Mouse (Mus musculus) layer of hippocampus, adult 9-11 months (tissue): ENCODE data around the gene Pax7.
A peak's percentile ranks its signal among the peaks of the same experiment; 100 is the strongest.

Experiments used
- DNase-seq: peaks from one replicate; pipeline ENCODE4 v3.0.0; 2022

Gene Pax7

DNA sequence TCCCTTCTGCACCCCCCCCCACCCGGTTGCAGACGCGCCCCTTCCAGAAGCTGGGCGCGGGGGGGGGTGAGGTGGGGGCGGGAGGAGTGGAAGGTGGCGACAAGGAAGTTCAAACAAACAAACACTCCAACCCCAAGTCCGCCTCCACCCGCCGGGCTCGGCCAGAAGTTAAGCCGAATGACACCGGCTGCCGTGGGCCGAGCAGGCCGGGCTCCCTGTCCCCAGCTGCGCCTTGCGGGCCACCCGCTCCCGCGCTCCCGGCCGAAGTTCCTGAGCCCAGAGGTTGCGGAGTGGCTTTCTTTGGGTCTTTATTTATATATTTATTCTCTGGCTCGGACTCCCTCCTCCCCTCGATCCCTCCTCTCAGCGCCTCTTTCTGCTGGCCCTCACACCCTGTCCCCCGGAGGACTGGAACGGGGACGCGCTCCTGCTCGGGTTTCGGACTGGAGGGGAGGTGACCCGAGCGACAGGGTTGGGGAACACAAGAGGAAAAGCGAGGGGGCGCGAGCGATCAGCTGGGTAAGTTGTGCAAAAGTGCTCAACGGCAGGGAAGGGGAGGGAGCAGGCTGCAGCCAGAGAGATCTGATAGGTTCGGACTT is at the start of gene Pax7:
Gene Pax7 (minus strand): TSS at position 493 of the 599 bp plus-strand sequence.
- DNase-seq = no peak

DNA sequence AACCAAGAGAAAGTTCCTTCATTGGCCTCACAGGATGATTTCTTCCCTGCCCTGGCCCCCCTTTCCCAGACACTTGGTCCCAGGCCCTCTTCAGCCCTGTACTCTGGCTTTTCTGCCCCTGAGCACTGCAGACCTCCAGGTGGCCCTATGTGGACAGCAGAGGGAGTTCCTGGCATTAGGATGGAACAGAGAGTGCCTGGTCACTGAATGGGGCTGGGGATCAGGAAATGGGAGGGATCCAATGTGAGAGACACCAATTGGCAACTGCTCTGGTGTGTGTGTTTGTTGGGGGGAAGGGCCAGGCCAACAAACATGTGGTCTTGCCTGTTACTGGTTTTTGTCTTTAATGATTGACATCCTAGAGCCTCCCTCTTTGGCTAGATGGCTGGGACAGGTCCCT is 48.5 kb upstream of the Pax7 start:
- no peak for DNase-seq

GRCm38 (mm10) chr4:139879324-139879723 is 46.0 kb upstream of the Pax7 start:
- no peak for DNase-seq

DNA sequence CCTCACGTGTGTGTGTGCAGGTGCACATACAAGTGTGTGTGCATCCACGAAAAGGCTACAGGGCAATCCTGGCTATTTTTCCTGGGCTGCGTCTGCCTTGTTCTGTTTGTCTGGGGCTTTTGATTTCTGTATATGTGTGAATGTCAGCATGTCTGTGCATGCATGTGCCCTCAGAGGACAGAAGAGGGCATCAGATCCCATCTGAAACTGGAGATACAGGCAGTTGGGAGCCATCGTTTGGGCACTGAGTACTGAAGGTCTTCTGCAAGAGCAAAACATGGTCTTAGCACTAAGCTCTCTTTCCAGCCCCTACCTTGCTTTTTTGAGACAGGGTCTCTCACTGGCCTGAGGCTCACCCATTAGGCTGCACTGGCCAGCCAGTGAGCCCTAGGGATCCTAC is 45.1 kb upstream of the Pax7 start:
- DNase-seq = no peak

- peak; percentile 28 for DNase-seq
Measured at GRCm38 (mm10) chr4:139877269-139877668, 43.9 kb upstream of the Pax7 start.

- DNase-seq = no peak
Measured at GRCm38 (mm10) chr4:139872595-139872994, 39.3 kb upstream of the Pax7 start.

GRCm38 (mm10) chr4:139871699-139872098 is 38.4 kb upstream of the Pax7 start:
- no peak for DNase-seq

DNA sequence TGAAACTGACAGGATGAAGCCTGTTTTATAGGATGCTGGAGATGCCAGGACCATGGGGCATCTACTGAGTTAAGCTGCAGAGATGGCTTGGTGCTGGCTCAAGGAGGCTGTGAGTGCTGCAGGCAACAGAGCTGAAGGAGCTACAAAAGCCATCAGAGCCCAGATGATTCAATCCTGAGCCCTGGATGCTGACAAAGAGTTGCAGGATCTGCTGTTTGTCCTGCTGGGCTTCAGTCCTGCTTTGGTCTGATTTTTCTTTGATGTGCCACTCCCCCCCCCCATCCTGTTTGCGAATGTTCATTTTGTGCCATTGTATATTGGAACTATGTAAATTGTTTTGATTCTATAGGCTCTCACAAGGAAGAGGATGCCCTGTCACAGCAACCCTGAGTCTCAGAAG is 29.9 kb upstream of the Pax7 start:
- no peak for DNase-seq

DNA sequence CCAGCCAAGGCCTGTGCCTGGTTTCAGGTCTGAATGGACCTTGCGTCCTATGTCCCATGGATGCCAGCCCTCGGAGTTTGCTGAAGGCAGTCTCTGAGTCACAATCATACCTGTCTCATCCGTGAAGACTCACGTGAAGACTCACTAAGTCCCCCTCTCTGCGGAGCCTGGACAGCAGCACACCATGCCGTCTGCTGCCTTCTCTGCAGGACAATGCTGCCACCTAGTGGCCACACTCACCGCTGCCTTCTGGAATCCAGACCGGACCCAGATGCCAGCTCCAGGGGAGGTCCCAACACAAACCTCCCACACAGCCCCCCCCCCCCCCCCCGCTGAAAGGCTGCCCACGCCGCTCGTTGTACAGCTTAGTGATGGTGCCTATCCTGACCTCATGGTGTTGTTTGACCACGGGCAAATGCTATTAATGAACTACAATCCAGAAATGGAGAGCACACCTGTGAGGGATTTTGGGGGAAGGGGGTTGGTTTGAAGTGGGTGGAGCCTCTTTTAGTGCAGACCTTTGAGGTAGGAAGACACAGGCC is 25.4 kb upstream of the Pax7 start:
- DNase-seq = peak; percentile 69

- DNase-seq = no peak
Measured at GRCm38 (mm10) chr4:139852219-139853035, 19.1 kb upstream of the Pax7 start.

DNA sequence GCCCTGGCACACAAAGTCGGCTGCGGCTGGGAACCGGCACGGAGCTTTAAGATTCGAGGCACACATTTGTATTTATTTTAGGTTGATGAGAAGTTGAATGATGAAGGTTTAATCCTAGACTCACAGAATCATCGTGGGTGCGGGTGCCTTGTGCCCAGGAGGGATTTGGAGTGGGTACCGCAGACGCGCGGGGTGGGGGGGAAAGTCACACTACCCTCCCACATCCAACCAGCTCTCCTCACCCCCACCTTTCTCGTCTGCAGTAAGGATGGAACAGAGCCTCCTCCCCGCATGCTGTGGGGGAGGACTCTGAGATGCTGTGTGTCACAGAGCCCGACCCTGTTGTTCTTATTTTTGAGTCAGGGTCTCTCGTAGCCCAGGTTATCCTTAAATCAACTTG is 18.1 kb upstream of the Pax7 start:
- no peak for DNase-seq

DNA sequence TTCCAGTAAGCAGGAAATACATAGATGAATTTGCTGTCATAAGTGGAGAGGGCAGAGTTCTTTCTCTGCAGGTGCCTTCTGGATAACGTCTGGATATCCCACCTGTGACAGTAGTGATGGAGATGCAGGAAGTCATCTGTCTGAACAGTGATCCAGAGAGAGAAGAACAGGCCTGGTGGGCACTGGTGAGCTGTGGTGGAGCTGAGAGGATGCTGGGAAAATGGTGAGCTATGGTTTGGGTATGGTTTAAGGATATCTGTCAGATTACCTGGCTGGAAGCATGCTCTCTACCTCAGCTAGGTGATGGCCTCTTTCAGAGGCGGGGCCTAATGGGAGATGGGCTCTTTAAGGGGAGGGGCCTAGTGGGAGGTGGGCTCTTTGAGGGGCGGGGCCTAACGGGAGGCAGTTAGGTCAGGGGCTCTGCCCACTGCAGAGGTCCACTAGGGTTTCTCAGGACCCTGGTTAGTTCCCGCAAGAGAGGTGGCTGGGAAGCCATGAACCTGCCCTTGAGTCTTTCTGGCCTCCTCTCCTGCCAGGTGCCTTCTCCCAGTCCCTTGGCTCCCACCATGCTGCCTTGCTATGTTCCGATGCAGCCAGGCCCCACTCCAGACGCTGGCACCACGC is 17.3 kb upstream of the Pax7 start:
- no peak for DNase-seq

GRCm38 (mm10) chr4:139843456-139843855 is 10.1 kb upstream of the Pax7 start:
- no peak for DNase-seq

DNA sequence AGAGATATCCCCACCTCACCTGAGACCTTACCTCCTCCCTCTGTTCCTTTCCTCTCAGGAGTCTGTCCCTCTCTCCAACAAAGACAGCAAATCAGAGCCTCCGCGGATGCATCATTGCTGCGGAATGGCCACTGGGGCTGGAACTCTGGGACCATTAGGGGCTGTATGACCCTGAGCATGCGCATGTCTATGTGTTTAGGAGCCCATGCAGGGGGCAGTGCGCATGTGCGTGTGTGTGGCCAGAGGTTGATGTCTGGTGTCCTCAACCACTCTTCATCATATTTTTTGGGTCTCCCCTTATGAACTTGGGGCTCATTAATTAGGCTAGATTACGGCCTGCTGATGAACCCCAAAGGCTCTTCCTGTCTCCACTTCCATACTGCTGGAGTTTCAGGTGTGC is 9.6 kb upstream of the Pax7 start:
- DNase-seq = no peak

DNA sequence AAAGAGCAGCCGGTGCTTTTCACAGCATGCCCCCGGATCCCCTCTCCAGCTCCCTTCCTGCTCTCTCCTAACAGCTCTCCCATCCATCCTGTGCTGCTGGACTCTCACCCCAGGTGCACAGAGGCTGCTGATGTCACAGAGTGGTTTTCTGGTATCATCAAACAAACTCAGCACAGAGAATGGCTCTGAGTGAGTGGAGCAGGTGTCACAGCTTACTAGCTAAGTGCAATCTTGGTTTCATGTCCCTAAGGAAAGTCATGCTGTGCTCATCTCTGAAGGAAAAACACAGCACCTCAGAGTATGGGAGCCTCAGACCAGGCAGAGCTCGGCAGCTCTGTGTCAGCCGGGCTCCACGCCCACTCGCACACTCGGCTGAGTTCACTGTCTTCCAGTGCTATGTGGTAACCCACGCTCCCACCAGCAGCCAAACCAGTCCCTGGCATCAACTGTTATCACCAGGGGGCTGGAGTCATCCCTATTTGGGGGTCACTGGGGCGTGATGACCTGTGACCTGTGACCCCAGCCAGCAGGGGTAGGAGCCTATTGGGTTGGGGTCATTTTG is 7.7 kb upstream of the Pax7 start:
- DNase-seq = no peak

DNA sequence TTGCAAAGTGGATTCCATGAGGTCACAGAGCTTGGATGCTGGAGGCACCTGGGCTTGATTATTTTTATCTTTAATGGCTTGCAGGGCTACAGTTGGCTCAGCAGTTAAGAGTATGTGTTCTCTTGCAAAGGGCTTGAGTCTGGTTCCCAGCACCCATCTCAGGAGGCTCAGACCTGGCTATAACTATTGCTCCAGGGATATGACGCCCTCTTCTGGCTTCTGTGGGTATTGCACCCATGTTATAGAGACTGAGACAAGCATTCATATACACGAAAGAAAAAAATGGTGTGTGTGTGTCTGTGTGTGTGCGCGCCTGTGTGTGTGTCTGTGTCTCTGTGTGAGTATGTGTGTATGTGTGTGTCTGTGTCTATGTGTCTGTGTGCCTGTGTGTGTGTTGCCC is 7.1 kb upstream of the Pax7 start:
- no peak for DNase-seq

- DNase-seq = no peak
Measured at GRCm38 (mm10) chr4:139836681-139837080, 3.4 kb upstream of the Pax7 start.

- no peak for DNase-seq
Measured at GRCm38 (mm10) chr4:139836196-139836595, 2.9 kb upstream of the Pax7 start.

- no peak for DNase-seq
Measured at GRCm38 (mm10) chr4:139833817-139834401, 581 bp upstream of the Pax7 start.

DNA sequence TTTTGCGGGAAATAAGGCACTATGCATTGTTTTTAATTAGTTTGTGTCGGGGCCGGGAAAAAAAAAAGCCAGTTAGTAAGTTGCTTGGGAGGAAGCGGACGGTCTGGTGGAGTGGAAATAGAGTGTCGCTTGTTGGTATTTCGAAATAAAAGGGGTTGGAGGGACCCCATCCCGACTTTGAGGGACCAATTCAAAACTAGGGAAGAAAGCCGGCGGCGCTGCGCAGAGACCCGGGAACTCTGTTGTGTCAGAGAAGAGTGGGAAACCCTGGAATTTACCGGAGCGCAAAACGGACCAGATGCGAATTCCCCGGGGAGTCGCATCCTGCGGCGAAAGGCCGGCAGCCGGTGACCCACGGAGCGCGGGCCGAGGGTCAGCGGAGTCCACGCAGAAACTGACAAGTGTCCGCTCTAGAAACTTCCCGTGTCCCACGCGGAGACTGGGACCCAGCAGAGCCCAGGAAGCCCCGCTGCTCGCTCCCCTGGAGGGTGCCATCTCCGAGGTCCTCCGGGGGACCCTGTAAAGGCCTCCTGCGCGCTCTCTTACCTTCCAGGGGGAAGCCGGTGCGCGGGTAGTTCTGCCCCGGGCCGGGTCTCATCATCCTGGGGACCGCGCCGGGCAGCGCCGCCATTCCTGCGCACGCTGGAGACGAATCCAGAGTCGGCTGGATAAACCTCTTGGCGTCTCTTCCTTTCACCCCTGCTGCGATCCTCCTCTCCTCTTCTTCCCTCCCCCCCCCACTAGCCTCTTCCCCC is 870 bp downstream of the Pax7 start:
- no peak for DNase-seq

GRCm38 (mm10) chr4:139831501-139832230 is 1.7 kb downstream of the Pax7 start:
- DNase-seq = no peak
